Mouse (Mus musculus): ENCODE data around the gene A230050P20Rik.

GRCm38 (mm10) chr9:20825781-20826180 is 42.7 kb upstream of the A230050P20Rik start:
- TF ChIP-seq POLR2A (IDR thresholded peaks at IDR 0.05; ENCODE audit: low read depth, low read length) (no peak), CTCF (IDR thresholded peaks at IDR 0.05; ENCODE audit: extremely low read depth, insufficient read length, insufficient replicate concordance, low read depth, low read length) (no peak)
